Mouse (Mus musculus) gastrocnemius, postnatal 10 days (tissue): ENCODE results near the gene Msto1. TPM values are rescaled to one million over a fixed set of nuclear protein-coding genes. Genes with fewer than 3 reads are reported as not detected.
"Not testable (repeated sequence)": the region's sequence is repeated elsewhere in the genome, so short reads cannot be mapped to it uniquely, and the experiment has no call there.

Experiments
- DNase-seq: peaks from one replicate; pipeline ENCODE4 v3.0.0; 2021; ENCODE audit warnings: mixed read lengths
- long read RNA-seq, 2 experiments: library from polyadenylated mRNA; stranded (forward); transcript quantifications; one replicate each; pipeline ENCODE4 v2.0.0; 2021
- total RNA-seq, 2 experiments: library from RNA; stranded (reverse); gene quantifications; 2 replicates each; pipeline ENCODE4 v1.2.3; 2021

Gene Msto1
- 10 to 100 TPM; 13.8 to 18.7 TPM for total RNA-seq
- long read RNA-seq, experiment 1, transcript Msto1-202 (14 exons, 1,875 nt): major isoform, 23 of 34 reads
- long read RNA-seq, experiment 1, partial matches to known transcripts: 4 of 34 reads
- long read RNA-seq, experiment 1, other reads (novel, unspliced or antisense): 7 of 34 reads
- long read RNA-seq, experiment 2, transcript Msto1-202 (14 exons, 1,875 nt): major isoform, 24 of 30 reads
- long read RNA-seq, experiment 2, partial matches to known transcripts: 3 of 30 reads
- long read RNA-seq, experiment 2, other reads (novel, unspliced or antisense): 3 of 30 reads

DNA sequence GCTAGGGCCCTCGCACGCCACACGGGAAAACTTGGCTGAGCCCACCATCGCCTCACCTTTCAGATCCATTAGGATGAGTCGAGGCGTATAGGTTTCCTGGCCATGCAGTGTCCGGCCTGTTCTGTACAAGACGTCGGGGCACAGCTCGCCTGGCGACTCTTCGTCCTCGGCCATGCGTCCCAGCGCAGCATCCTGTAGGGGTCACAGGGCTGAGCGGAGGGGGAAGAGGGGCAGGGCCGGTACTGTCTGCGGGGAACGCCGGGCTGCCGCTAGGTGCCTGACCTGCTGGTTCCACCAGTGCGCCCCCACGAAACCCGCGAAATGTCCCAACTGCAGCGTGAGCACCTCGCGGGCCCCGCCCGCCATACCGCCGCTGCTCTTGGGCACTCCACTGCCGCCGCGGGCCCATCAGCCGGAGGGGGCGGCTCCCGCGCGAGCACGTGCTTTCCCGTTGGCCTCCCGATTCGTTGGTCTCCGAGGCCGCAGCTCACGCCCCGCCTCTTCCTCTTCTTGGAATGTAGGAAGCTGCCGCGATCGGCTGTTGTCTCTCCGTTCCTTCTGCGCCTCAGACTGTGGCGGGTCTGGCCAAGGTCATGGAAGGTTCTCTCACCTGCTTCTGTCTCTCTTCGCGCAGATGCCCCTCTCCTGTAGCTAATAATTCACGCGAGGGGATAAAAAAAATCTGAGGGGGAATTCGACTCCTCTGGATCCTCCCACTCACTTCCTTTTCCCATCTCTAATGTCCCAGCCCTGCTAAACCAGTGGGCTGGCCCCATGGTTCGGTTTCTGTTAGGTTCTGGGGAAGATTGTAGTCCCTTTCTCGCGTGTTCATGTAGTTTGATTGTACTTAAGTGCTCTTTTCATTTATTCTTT is at the start of gene Msto1:
TSS of gene Msto1 (minus strand) at position 489 of the 873 bp plus-strand sequence.
- DNase-seq: peak; percentile 89

DNA sequence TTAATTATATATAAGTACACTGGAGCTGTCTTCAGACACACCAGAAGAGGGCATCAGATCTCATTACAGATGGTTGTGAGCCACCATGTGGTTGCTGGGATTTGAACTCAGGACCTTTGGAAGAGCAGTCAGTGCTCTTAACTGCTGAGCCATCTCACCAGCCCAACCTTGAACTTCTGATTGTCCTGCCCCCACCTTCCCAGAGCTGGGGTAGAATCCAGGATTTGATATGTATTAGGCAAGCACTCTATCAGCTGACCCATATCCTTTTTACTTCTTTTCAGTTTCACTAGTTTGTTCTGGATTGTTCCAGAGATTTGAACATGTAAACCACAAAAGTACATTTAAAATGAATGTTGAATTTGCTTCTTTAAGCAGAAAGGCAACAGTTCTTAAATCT is 49.4 kb upstream of the Msto1 start:
- not testable (repeated sequence) for DNase-seq

DNA sequence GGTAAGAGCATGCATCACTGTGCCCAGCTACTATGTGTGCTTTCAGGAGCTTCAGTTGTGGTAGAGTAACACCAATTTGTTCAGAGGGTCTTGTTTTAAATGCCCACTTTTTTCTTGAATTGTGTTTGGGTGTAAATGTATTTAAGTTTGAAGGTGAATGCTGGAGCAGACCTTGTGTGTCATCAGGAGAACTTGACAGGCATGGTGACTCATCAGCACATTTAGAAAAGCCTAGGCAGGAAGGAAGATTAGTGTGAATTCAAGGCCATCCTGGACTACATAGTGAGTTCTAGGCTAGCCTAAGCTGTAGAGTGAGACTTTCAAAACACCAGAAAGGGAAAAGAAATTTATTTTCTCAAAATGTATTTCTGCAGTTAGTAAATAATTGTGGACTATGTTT is 39.9 kb upstream of the Msto1 start:
- no peak for DNase-seq

DNA sequence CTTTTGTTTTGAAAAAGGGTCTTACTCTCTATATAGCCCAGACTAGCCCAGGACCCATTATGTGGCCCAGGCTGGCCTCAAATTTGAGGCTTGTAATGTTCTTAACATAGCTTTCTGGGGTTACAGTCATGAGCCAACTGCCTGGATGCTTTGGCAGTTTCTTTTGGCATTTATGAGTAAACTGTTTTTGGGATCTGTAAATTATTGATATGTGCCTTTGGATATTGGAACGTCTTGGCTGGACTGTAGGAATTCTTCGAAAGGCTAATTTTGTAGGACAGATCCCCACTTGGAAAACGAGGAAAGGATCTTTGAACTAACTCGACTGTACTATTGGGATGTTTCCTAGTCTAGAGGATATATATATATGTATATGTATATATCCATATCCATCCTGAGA is 39.4 kb upstream of the Msto1 start:
- no peak for DNase-seq

DNA sequence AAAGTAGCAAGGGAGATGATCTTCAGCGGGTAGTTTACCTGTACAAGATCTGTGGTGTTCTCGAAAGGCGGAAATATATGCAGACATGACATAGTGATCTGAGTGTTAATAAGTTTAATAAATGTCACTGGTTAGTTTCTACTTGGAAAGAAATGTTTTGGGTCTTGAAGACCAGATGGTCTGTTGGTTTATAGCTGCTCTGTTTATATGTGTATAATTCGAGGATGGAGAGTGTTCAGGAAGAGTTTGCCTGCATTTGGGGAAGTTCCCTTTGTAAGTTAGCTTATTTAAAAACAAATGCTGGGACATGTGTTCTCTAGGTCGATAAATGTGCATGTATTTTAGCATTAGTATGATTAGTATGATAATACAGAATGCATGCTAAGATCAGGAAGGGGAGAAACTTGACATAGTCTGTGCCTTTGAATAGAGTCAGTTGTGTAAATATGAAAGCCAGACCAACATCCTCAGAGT is 37.6 kb upstream of the Msto1 start:
- no peak for DNase-seq

DNA sequence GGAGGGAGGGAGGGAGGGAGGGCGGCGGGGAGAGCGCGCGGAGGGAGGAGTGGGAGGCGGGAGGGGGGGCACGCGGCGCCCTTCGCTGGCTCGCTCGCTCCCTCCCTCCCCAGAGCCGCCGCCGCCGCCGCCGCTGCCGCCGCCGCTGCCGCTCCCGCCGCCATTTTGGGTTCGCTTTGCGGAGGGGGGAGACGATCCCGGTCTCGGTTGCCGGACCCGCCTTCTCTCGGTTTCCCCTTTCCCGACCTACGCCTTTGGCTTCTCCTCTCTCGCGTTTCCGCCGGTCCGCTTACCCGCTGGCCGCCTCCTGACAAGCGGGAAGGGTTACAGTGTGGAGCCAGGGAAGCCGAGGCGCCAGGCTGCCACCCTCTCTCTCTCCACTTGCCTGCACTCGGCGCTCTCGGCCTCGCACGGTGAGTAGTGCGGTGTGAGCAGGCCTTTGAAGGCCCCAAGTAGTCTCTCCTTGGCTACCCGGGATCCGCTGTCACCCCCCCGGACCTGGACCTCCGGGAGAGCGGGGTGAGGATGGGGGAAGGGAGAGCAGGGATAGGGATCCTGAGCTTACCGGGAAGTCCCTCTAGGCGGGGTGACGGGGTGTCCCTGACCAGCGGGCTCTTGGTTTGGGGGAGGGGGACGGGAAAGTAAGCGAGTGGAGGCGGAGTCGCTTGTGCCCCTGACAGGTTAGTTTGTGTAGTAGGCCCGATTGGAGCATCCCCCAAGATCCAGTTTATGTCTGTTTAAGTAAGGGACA is 37.0 kb upstream of the Msto1 start, which contains the start of the genes Ash1l and Dap3:
TSS of gene Ash1l (plus strand) at position 47 of the 751 bp plus-strand sequence.
TSS of gene Dap3 (minus strand) at position 606 of the 751 bp plus-strand sequence.
- peak; percentile 79 for DNase-seq

DNA sequence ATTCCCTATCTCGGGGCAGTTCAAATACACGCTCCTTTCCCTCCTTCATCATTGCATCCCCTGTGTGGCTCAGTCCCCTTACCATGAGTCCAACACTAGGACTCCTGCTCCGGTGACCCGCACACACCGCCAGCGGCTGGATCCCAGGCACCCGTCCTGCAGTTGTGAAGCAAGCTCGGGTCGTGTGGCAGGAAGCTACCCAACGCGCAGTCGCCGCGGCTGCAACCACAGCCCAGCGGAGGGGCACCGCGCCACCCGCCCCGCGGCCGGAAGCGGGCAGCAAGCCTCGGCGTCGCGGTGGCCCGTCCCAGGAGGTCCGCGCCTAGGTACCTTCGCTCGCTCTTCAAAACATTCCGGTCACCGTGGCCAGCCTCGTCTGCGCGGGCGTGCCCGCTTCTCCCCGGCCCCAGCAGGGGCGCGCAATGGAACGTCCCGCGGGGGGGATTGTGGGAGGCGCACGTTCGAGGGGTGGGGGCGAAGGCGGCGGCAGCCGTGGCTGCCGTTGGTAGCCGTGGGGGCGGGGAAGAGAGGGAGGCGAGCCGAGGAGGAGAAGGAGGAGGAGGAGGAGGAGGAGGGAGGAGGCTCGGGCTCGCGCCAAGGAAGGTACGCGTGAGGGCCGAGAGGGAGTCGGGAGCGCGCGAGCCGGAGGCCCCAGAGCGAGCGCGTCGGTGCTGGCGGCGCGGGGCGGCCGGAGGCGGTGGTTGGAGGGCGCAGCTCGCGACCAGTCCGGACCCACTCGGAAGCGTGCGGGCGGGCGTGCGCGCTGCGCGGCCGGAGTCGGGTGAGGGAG is 36.2 kb upstream of the Msto1 start:
- DNase-seq: peak; percentile 92

DNA sequence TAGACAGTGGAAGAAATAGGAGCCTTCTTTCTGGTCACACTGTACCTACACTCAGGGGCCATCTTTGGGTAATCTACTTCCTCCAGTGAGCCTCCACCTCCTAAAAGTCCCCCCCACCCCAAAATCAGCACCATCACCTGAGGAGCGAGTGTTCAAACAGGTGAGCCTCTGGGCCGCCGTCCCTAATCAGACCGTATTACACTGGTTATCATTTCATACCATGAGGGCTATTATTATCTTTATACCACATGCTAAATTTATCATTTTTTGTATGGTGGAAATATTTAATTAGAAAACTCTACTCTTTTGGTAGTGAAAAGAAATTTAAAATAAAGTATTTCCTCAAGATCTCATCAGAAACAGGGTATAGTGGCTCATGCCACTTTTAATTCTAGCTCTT is 30.3 kb upstream of the Msto1 start:
- DNase-seq: no peak

DNA sequence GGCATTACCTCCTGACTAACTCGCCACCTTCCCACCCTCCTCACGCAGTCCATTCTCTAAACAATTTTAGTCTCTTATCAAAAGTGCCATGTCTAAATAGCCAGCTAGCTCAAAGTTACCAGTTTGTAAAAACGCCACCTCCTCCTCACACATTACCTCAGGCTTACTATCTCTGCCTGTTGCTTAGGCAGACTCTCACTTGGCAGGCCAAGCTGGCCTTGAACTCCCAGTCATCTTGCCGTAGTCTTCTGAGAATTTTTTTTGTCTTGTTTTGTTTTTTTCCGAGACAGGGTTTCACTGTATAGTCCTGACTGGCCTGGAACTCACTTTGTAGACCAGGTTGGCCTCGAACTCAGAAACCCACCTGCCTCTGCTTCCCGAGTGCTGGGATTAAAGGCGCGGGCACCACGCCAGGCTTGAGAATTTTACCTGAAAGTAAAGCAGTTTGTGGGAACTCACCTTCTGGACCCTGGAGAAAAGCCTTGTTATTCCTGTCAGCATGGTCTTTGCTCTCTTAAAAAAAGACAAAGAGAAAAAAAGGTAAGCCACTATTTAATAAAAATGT is 28.6 kb upstream of the Msto1 start:
- no peak for DNase-seq

DNA sequence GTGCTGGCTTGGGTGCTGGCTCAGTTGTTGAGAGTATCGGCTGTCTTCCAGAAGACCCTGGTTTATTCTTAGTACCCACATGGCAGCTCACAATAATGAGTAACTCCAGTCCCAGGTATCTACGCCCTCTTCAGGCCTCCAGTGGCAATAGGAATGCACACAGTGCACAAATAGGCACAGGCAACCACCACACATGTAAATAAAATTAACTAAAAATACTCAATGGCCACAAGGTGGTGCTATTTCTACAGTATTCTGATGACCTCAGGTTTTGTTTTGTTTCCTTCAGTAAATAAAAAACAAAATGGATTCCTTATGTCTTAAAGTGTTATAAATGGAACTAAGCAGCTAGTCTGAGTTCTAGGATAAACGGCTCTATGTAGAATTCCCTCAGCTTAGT is 25.9 kb upstream of the Msto1 start:
- no peak for DNase-seq

DNA sequence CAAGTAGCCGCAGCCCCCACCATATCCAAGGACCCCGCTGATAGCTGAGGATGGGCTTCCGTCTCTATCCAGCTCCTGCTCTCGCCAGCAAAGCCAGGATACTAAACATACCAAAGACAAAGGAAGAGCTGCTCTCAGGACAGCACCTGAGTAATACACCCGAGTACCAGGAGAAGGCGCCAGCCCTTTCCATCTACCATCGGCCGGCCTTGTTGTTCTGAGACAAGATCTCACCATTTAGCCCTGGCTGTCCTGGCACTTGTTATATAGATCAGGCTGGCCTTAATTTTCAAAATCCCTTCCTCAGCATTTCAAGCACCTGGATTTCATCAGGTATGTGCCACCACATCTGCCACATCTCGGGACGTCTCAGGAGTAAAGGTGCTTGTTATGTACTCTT is 25.3 kb upstream of the Msto1 start:
- DNase-seq: no peak

DNA sequence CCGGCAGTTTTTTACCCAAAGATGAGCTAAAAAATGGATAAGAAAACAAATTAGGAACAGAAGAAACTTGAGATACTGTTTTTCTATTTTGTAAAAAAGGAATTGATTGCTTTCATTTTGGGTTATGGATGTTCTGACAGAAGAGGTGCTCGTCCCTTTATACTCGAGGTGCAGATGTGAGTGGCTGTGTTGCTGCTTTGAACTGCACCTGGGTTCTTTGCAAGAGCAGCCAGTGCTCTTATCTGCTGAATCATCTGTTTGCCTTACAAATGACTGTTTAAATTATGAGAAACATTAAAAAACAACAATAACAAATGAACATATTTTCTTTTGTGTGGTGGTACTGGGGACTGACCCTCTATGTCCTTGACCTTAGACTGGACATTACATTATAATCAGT is 15.7 kb upstream of the Msto1 start:
- DNase-seq: no peak

DNA sequence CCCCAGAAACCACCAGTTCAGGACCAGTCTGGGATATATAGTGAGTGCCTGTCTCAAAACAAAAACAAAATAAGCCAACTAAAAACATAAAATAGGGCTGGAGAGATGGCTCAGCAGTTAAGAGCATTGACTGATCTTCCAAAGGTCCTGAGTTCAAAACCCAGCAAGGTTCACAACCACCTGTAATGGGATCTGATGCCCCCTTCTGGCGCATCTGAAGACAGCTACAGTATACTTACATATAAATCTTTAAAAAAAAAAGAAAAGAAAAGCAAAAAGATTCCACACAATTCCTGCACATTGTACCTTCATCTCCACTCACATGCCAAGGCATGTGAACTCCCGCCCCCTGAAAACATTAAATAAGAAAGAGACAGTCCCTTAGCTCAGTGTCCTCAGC is 11.9 kb upstream of the Msto1 start:
- DNase-seq: no peak

DNA sequence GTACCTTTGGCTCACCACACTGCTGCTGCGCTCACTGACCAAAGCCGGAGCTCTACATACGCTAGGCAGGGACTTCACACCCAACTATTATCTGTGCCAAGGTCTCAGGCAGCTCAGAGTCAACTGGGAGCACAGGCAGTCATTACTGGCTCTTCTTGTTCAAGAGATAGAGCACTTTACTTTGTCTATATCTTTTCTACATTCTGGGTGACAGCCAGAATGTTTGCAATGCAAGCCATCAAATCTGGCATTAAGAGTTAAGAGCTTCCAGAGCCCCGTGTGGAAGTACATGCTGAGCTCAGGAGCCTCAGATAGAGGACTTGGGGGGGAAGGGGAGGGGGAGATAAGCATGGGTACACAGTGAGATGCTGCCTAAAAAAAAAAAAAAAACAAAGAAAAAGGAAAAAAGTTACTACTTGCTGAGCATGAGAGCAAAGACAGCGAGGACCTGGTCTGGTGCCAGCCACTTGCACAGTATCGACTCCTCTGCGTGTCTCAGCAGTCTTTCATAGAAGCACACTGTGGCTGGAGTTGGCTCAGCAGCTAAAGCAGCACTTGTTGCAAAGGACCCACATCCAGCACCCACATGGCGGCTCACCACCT is 10.3 kb upstream of the Msto1 start:
- no peak for DNase-seq

DNA sequence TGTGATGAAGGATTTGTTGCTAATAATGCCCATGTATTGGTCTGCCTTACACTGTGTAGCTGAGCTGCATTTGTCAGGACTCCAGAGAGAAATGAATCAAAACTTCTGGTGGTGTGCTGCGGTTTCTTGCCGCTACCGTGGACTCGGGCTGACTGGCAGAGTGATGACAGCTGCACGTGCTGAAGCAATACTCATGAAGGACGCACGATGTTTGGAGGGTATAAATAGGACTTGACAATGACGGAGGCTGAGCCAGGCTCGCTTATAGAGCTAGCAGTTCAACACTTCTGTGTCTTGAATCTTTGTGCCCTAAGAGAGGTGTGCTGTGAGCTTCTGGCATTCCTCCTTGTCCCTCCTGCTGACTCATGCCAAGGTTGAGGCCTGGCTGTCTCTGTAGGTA is 7.6 kb upstream of the Msto1 start:
- no peak for DNase-seq

DNA sequence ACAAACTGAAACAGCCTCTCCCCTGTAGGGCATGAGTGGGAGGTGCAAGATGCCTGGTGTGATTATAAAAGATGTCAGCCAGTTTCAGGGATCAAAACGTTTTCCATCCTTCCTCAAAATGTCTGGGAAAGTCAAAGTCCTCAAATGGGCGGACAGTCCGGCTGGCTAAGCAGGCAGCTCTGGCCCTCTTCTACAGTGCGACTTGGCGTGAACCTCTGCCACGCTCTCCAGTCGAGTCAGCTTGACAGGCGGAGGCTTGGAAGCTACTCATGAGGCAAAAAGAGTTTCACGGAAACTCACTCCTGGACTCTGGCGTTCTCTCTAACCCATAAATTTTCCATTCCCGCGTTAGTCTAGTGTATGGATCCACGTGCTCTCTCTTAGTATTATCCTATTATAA is 5.2 kb upstream of the Msto1 start:
- no peak for DNase-seq

DNA sequence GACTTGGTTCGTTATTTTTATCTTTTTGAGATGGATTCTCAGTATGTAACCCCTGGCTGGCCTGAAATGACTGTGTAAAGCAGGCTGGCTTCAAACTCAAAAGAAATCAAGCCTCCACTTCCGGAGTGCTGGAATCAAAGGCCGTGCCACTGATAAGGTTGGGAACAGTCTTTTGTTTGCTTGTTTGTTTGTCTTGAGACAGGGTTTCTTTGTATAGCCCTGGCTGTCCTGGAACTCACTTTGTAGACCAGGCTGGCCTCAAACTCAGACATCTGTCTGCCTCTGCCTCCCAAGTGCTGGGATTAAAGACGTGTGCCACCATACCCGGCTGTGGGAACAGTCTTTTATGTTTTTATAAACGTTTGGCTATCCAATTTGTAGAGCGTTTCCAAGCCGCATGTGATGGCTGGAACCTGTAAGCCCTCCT is 598 bp upstream of the Msto1 start:
- no peak for DNase-seq

DNA sequence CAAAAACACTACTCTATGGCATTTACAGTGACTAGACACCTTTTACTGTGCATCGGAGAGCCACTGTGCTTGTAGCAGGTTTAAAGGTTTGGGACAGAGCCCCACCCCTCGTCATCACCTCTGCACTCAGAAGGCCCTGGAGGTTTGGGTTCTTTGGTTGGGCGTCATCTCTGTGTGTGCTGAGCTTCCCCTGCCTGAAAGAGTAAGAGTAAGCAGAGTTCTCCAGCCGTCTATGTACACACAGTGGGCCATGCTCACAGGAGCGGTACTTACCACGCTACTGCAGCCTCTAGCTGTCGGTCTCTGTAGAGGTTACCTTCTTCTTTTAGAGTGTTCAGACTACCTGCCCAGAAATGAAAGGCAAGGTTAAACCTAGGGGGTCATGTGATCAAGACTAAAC is 1.2 kb downstream of the Msto1 start:
- no peak for DNase-seq

DNA sequence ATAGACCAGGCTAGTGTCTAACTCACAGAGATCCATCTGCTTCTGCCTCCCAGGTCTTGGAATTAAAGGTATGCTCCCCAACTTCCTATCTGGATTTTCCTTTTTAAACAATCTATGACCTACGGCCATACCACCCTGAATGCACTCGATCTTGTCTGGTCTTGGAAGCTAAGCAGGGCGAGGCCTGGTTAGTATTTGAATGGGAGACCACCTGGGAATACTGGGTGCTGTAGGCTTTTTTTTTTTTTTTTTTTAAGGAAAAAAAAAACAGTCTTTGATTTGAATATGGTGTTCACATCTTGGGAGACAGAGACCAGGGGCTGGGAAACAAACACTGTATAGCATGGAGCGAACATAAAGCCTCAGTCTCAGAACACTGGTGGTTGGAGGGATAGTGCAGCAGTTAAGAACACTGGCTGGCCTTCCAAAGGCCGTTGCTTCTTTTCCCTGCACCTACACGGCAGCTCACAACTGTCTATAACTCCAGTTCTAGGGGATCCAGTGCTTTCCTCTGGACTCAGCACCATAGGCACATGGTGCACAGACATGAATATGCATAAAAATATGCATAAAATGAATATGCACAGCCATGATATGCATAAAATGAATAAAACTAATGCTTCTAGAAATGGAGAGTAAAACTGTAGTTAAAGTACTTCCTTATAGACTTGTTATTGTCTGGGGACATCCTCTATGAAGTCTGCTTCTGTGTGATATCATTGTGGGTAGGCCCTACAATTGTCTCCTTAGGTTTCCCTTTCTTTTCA is 7.2 kb downstream of the Msto1 start:
- no peak for DNase-seq

DNA sequence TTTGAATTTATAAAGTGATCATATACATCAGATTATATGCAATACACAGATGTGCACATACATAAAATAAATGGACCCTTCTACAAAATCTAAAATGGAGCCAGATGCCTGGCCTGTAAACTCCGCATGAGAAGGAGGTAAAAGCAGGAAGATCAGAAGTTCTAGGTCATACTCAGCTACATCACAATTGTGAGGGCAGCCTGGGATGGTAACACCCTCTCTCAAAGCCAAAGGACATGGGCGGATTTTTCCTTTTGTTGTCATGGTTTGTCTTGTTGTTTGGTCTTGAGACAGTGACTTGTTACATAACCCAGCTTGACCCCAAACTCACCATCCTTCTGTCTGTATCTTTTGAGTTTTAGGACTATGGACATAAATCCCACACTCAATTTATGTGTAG is 8.1 kb downstream of the Msto1 start:
- DNase-seq: no peak
